Mouse (Mus musculus) right cerebral cortex, adult 2 months (tissue): ENCODE data around the gene Uqcc3.
"Not testable (repeated sequence)": the region's sequence is repeated elsewhere in the genome, so short reads cannot be mapped to it uniquely, and the experiment has no call there.

Experiments used
- DNase-seq, 2 experiments: peaks; one replicate each; pipeline ENCODE4 v3.0.0; 2021 to 2022; ENCODE audit warnings: low spot score in 2 of 2

The Uqcc3 gene

GRCm38 (mm10) chr19:8850402-8850901, 30.3 kb downstream of the Uqcc3 start, which contains the start of gene Lrrn4cl:
Gene Lrrn4cl (plus strand): TSS chr19:8850768.
- no peak for DNase-seq

- DNase-seq: no peak
Observed at GRCm38 (mm10) chr19:8848356-8848755, 32.4 kb downstream of the Uqcc3 start.

- DNase-seq: peak; percentile 85 to 88
Observed at GRCm38 (mm10) chr19:8844371-8845129, 36.2 kb downstream of the Uqcc3 start.

GRCm38 (mm10) chr19:8842961-8843360, 37.8 kb downstream of the Uqcc3 start:
- DNase-seq: no peak

- no peak for DNase-seq
Observed at GRCm38 (mm10) chr19:8841012-8841411, 39.7 kb downstream of the Uqcc3 start.

GRCm38 (mm10) chr19:8839908-8840791, 40.6 kb downstream of the Uqcc3 start:
- DNase-seq: peak; percentile 78 to 82

GRCm38 (mm10) chr19:8839103-8839907, 41.4 kb downstream of the Uqcc3 start, which contains the start of gene Gng3:
Gene Gng3 (minus strand): TSS chr19:8839194.
- DNase-seq: peak; percentile 90

GRCm38 (mm10) chr19:8838041-8838730, 42.5 kb downstream of the Uqcc3 start:
- DNase-seq: peak in 1 of 2 experiments; percentile 43

GRCm38 (mm10) chr19:8837251-8837791, 43.4 kb downstream of the Uqcc3 start, which contains the start of gene Bscl2:
Gene Bscl2 (plus strand): TSS chr19:8837467.
- peak; percentile 85 to 92 for DNase-seq

- DNase-seq: not testable (repeated sequence)
Observed at GRCm38 (mm10) chr19:8836327-8836726, 44.4 kb downstream of the Uqcc3 start.

GRCm38 (mm10) chr19:8832971-8833370, 47.8 kb downstream of the Uqcc3 start:
- no peak for DNase-seq

GRCm38 (mm10) chr19:8831262-8831661, 49.5 kb downstream of the Uqcc3 start:
- DNase-seq: no peak

- no peak for DNase-seq
Observed at GRCm38 (mm10) chr19:8830664-8831063, 50.1 kb downstream of the Uqcc3 start.
